Mouse (Mus musculus): Measurements from ENCODE around the gene Pde11a.

The Pde11a gene

DNA sequence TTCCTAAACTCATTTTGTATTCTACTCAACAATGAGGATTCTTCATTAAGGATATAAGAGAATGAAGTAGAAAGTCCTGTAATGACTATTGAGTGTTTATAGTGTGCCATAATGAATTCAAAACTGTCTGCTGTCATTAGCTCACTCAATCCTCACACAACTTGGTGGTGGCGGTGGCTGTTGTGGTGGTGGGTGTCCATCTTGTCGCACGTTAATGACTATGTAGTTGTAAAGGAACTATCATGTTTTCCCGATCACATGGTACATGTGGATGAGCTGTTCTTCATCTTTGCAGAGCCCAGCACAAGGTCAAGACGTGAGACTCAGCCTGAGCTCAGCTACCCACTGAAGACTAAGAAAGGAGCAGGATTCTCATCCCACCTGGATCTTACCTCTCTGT, 242.7 kb downstream of the Pde11a start:
- Histone ChIP-seq H3K36me3 (ENCODE audit: insufficient read depth, low read length) (no peaks in the 10 kb centered on the region), H3K27me3 (ENCODE audit: insufficient read depth, low read length) (no peaks in the 10 kb centered on the region)

DNA sequence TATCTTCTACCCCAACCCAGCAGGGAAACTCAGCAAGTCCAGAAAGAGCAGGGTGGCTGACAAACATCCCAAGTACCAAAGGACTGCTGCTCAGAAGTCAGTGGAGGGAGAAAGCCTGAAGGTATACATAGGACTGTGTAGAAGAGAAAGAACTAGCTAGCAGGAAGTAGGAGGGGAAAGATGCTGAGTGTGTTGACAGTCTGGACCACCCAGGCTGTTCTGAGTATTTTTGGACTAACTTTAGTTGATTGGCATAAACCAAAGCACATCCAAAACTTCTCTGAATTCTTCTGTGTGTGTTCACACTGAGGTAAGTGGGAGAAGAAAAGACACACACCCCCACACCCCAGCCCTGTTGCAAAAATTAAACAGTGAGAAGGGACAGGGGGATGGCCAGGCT, 248.1 kb downstream of the Pde11a start:
- no peak overlapping the region for H3K4me3 ChIP-seq (replicated peaks; ENCODE audit: low read length)
- TF ChIP-seq POU5F1 (IDR thresholded peaks at IDR 0.05; ENCODE audit: borderline replicate concordance, low read length) (no peak), CTCF (conservative IDR thresholded peaks at IDR 0.05; ENCODE audit: low read length) (no peak), NANOG (IDR thresholded peaks at IDR 0.05; ENCODE audit: borderline replicate concordance, low read length) (no peak)
- no peaks in the 10 kb centered on the region for H3K4me1 ChIP-seq (replicated peaks; ENCODE audit: low read depth, low read length)
- H3K36me3 ChIP-seq (ENCODE audit: insufficient read depth, low read length): no peaks in the 10 kb centered on the region
- no peaks in the 10 kb centered on the region for H3K27me3 ChIP-seq (ENCODE audit: insufficient read depth, low read length)
- no peaks in the 10 kb centered on the region for H3K9me3 ChIP-seq (ENCODE audit: low read length)

More for the DNA sequence above, 242.7 kb downstream of the Pde11a start:
- no peaks in the 10 kb centered on the region for H3K9me3 ChIP-seq (ENCODE audit: low read length)
- no peak overlapping the region for H3K4me3 ChIP-seq (replicated peaks; ENCODE audit: low read length)
- H3K4me1 ChIP-seq (replicated peaks; ENCODE audit: low read depth, low read length): no peaks in the 10 kb centered on the region
- TF ChIP-seq NANOG (IDR thresholded peaks at IDR 0.05; ENCODE audit: borderline replicate concordance, low read length): no peak
- TF ChIP-seq CTCF (conservative IDR thresholded peaks at IDR 0.05; ENCODE audit: low read length): no peak
- no peak for TF ChIP-seq POU5F1 (IDR thresholded peaks at IDR 0.05; ENCODE audit: borderline replicate concordance, low read length)

DNA sequence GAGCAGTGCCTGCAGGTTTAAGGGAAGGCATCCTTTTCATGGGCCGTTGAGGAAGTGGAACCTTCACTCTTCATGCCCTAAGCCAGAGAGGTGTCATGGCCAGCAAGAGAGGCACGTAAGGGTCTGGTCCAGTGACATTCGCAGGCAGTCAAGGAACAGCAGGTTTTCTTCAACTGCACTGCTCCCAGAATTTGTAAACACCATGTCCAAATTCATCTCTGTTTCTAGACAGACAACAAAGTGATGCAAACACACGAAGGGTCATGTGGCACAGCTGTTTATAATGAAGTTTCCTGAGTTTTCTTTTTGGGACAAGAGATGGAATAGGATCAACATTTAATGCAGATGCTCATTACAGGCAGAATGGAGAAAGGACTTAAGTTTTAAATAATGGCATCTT, 249.7 kb downstream of the Pde11a start:
- Histone ChIP-seq H3K4me1 (replicated peaks; ENCODE audit: low read depth, low read length) (no peaks in the 10 kb centered on the region), H3K36me3 (ENCODE audit: insufficient read depth, low read length) (no peaks in the 10 kb centered on the region), H3K4me3 (replicated peaks; ENCODE audit: low read length) (no peak overlapping the region), H3K9me3 (ENCODE audit: low read length) (no peaks in the 10 kb centered on the region), H3K27me3 (ENCODE audit: insufficient read depth, low read length) (no peaks in the 10 kb centered on the region)
- no peak for TF ChIP-seq CTCF (conservative IDR thresholded peaks at IDR 0.05; ENCODE audit: low read length)
- no peak for TF ChIP-seq NANOG (IDR thresholded peaks at IDR 0.05; ENCODE audit: borderline replicate concordance, low read length)
- no peak for TF ChIP-seq POU5F1 (IDR thresholded peaks at IDR 0.05; ENCODE audit: borderline replicate concordance, low read length)

DNA sequence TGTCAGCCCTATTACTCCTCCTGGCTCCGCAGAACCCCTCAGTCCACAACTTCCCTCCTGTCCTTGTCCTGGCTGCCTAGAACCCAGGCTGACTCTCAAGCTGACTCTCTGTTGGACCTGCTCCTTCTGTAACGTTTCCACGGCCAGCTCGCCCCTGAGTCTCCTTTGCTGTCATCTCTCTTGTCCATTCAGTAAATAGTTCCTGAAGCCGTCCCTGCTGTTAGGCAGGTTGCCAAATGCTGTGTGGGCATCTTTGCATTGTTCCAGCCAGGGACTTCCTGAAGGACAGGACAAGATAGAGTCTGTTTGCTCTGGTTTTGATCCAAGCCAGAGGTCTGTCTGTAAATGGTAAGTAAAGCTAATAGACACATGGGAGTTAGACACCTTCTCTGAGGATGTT, 250.2 kb downstream of the Pde11a start:
- Histone ChIP-seq H3K27me3 (ENCODE audit: insufficient read depth, low read length) (no peaks in the 10 kb centered on the region), H3K4me1 (replicated peaks; ENCODE audit: low read depth, low read length) (no peaks in the 10 kb centered on the region), H3K9me3 (ENCODE audit: low read length) (no peaks in the 10 kb centered on the region), H3K4me3 (replicated peaks; ENCODE audit: low read length) (no peak overlapping the region), H3K36me3 (ENCODE audit: insufficient read depth, low read length) (no peaks in the 10 kb centered on the region)
- no peak for TF ChIP-seq CTCF (conservative IDR thresholded peaks at IDR 0.05; ENCODE audit: low read length)
- TF ChIP-seq NANOG (IDR thresholded peaks at IDR 0.05; ENCODE audit: borderline replicate concordance, low read length): no peak
- no peak for TF ChIP-seq POU5F1 (IDR thresholded peaks at IDR 0.05; ENCODE audit: borderline replicate concordance, low read length)

DNA sequence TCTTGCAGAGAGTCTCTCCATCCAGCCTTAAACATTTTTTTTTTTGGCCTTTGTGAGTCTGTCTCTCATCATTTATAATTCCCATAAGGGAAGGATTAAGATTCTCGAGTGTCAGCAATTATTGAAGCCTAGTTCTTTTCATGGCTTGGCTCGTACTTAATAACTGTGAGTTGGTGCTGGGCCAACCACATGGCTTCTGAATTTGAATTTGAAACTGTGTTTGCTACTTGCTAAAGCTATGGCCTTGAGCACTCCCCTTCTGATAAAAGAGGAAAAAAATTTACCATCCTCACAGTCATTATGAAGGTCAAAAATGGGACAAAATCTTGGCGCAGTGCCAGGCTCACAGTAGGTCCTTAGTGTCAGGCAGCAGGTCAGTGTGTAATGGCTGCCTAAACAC, 251.4 kb downstream of the Pde11a start:
- Histone ChIP-seq H3K27me3 (ENCODE audit: insufficient read depth, low read length) (no peaks in the 10 kb centered on the region), H3K36me3 (ENCODE audit: insufficient read depth, low read length) (no peaks in the 10 kb centered on the region), H3K4me3 (replicated peaks; ENCODE audit: low read length) (no peak overlapping the region), H3K9me3 (ENCODE audit: low read length) (no peaks in the 10 kb centered on the region), H3K4me1 (replicated peaks; ENCODE audit: low read depth, low read length) (no peaks in the 10 kb centered on the region)
- TF ChIP-seq POU5F1 (IDR thresholded peaks at IDR 0.05; ENCODE audit: borderline replicate concordance, low read length) (no peak), CTCF (conservative IDR thresholded peaks at IDR 0.05; ENCODE audit: low read length) (no peak), NANOG (IDR thresholded peaks at IDR 0.05; ENCODE audit: borderline replicate concordance, low read length) (no peak)

DNA sequence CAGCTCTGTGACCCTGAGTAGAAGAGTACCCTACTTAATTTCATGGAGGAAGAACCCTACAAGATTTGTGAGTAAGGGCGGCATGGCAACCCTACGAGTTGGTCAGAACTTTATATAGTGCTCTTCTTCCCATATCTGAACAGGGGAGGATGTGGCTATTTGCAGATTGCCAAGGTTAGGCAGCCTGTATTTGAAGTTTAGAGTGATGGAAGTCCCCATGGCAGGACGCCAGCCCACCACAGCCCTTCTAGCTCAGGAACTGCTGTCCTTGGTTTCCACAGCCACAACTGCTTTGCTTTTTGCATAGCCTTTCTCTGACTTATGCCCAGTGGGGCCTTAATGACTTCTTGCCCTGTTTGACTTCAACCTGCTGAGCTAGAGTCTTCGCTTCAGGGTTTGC, 253.6 kb downstream of the Pde11a start:
- Histone ChIP-seq H3K4me3 (replicated peaks; ENCODE audit: low read length) (no peak overlapping the region), H3K9me3 (ENCODE audit: low read length) (no peaks in the 10 kb centered on the region), H3K4me1 (replicated peaks; ENCODE audit: low read depth, low read length) (no peaks in the 10 kb centered on the region), H3K36me3 (ENCODE audit: insufficient read depth, low read length) (no peaks in the 10 kb centered on the region), H3K27me3 (ENCODE audit: insufficient read depth, low read length) (no peaks in the 10 kb centered on the region)
- TF ChIP-seq POU5F1 (IDR thresholded peaks at IDR 0.05; ENCODE audit: borderline replicate concordance, low read length) (no peak), NANOG (IDR thresholded peaks at IDR 0.05; ENCODE audit: borderline replicate concordance, low read length) (no peak), CTCF (conservative IDR thresholded peaks at IDR 0.05; ENCODE audit: low read length) (no peak)

DNA sequence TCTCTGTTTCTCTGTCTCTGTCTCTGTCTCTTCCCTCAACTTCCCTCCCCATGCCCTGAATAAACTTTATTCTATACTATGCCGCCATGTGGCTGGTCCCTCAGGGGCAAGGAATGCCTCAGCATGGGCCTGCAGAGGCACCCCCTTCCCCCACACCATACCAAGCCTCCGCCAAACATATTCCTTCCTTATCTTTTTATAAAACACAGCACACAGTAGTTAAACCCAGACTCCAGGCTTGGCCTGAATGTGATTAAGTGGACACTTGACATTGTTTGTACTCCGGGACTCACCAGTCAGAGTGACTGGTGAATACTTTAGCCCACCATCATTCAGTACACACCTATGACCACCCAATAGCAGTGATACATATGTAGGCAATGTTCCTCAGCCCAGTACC, 254.7 kb downstream of the Pde11a start:
- H3K4me1 ChIP-seq (replicated peaks; ENCODE audit: low read depth, low read length): no peaks in the 10 kb centered on the region
- H3K36me3 ChIP-seq (ENCODE audit: insufficient read depth, low read length): no peaks in the 10 kb centered on the region
- no peaks in the 10 kb centered on the region for H3K9me3 ChIP-seq (ENCODE audit: low read length)
- TF ChIP-seq POU5F1 (IDR thresholded peaks at IDR 0.05; ENCODE audit: borderline replicate concordance, low read length) (no peak), CTCF (conservative IDR thresholded peaks at IDR 0.05; ENCODE audit: low read length) (no peak), NANOG (IDR thresholded peaks at IDR 0.05; ENCODE audit: borderline replicate concordance, low read length) (no peak)
- H3K27me3 ChIP-seq (ENCODE audit: insufficient read depth, low read length): no peaks in the 10 kb centered on the region
- H3K4me3 ChIP-seq (replicated peaks; ENCODE audit: low read length): no peak overlapping the region

DNA sequence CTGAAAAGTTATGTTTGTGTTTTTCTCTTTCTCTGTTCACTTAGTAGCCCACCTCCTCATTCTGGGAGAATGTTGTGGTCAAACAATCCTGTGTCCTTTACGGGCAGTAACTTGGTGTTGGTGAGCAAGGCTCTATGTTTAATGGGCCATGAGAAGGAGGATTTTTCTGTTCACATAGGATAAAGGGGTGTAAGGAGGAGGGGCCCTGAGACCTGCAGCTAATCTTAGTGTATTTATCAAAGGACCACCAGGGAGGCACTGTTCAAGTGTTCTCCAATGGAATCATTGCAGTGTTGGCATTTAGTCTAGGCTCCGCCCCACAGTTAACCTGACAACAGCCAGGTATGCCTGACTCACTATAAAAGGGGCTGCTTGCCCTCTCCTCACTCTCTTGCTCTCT, 255.2 kb downstream of the Pde11a start:
- H3K9me3 ChIP-seq (ENCODE audit: low read length): no peaks in the 10 kb centered on the region

DNA sequence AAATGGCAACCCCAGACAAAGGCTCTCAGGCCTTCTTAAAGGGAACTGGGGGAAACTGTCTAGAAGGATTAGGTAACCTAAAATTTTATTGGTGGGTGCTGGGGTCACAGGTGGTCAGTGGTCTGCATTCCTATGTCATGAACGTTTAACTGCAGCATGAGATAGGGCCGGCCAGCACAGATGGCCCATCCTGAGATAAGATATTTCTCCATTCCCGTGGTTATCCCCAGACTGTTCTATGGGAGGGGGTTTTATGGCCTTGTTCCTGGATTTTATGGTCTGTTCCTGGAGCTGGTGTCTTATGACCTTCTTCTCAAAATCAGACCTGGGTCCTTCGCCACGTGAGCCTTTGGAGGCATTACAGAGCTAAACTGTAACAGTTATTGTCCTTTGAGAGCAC, 256.6 kb downstream of the Pde11a start:
- no peaks in the 10 kb centered on the region for H3K4me1 ChIP-seq (replicated peaks; ENCODE audit: low read depth, low read length)
- no peaks in the 10 kb centered on the region for H3K36me3 ChIP-seq (ENCODE audit: insufficient read depth, low read length)
- H3K4me3 ChIP-seq (replicated peaks; ENCODE audit: low read length): no peak overlapping the region
- no peak for TF ChIP-seq POU5F1 (IDR thresholded peaks at IDR 0.05; ENCODE audit: borderline replicate concordance, low read length)
- TF ChIP-seq NANOG (IDR thresholded peaks at IDR 0.05; ENCODE audit: borderline replicate concordance, low read length): no peak
- no peak for TF ChIP-seq CTCF (conservative IDR thresholded peaks at IDR 0.05; ENCODE audit: low read length)
- H3K27me3 ChIP-seq (ENCODE audit: insufficient read depth, low read length): no peaks in the 10 kb centered on the region
- no peaks in the 10 kb centered on the region for H3K9me3 ChIP-seq (ENCODE audit: low read length)

More for the DNA sequence above, 255.2 kb downstream of the Pde11a start:
- H3K36me3 ChIP-seq (ENCODE audit: insufficient read depth, low read length): no peaks in the 10 kb centered on the region
- no peak overlapping the region for H3K4me3 ChIP-seq (replicated peaks; ENCODE audit: low read length)
- TF ChIP-seq POU5F1 (IDR thresholded peaks at IDR 0.05; ENCODE audit: borderline replicate concordance, low read length) (no peak), NANOG (IDR thresholded peaks at IDR 0.05; ENCODE audit: borderline replicate concordance, low read length) (no peak), CTCF (conservative IDR thresholded peaks at IDR 0.05; ENCODE audit: low read length) (no peak)
- no peaks in the 10 kb centered on the region for H3K4me1 ChIP-seq (replicated peaks; ENCODE audit: low read depth, low read length)
- H3K27me3 ChIP-seq (ENCODE audit: insufficient read depth, low read length): no peaks in the 10 kb centered on the region

Data from E14TG2a.4 (cell line).